18 mouse cellular contexts compared by ENCODE assay signal in genomic region chr3:51348646-51349238, GRCm38 (mm10). TPM values are rescaled to one million over a fixed set of nuclear protein-coding genes. Genes with fewer than 3 reads are reported as not detected.
DNase-seq lines count a peak whose midpoint lies in the region; ATAC-seq and TF ChIP-seq lines count a peak whose summit lies in the region.
"Had no signal": no experiment of that assay in that cellular context is flagged by ENCODE, and none has a peak within 500 bp of the region (broad histone marks: within the 10 kb centered on the region; RNA-seq: fewer than 3 reads in every experiment).

No protein-coding gene starts in this region.

- no peaks in the 10 kb centered on the region for H3K27me3 ChIP-seq in heart, embryonic 13.5 days (replicated peaks)
- H3K27me3 ChIP-seq in intestine, embryonic 16.5 days (replicated peaks; ENCODE audit: control insufficient read depth, insufficient read depth, low read length): no peaks in the 10 kb centered on the region
- H3K27me3 ChIP-seq in hindbrain, postnatal 0 days (ENCODE audit: insufficient read depth, low read length): no peaks in the 10 kb centered on the region
- H3K27me3 ChIP-seq: limb, embryonic 12.5 days had no signal

- no peak for TF ChIP-seq CTCF in hindbrain, postnatal 0 days (IDR thresholded peaks at IDR 0.05; ENCODE audit: low read depth)

- H3K36me3 ChIP-seq in heart, embryonic 13.5 days: no peaks in the 10 kb centered on the region
- H3K36me3 ChIP-seq in intestine, embryonic 16.5 days (ENCODE audit: control insufficient read depth, insufficient read depth, low read length): no peaks in the 10 kb centered on the region
- H3K36me3 ChIP-seq in hindbrain, postnatal 0 days (ENCODE audit: insufficient read depth, low read length): no peaks in the 10 kb centered on the region
- H3K36me3 ChIP-seq: limb, embryonic 12.5 days had no signal

- ATAC-seq in heart, embryonic 13.5 days (ENCODE audit: extremely low read depth, insufficient number of reproducible peaks, low FRiP score, low TSS enrichment): no peak; the same call in 1 of the 2 replicates
- ATAC-seq in intestine, embryonic 16.5 days: peak; percentile 82
- ATAC-seq in hindbrain, postnatal 0 days: no peak

- peaks cover 13% of the 10 kb centered on the region for H3K4me1 ChIP-seq in heart, embryonic 13.5 days
- no peaks in the 10 kb centered on the region for H3K4me1 ChIP-seq in intestine, embryonic 16.5 days (ENCODE audit: control insufficient read depth, insufficient read depth, low read length)
- H3K4me1 ChIP-seq in hindbrain, postnatal 0 days (ENCODE audit: insufficient read depth, low read length): no peaks in the 10 kb centered on the region

- H3K9ac ChIP-seq in heart, embryonic 13.5 days: peak overlapping the region; percentile 45
- no peak overlapping the region for H3K9ac ChIP-seq in intestine, embryonic 16.5 days (ENCODE audit: low read depth, low read length)
- no peak overlapping the region for H3K9ac ChIP-seq in hindbrain, postnatal 0 days (replicated peaks; ENCODE audit: low read length)
- H3K9ac ChIP-seq: hindbrain, embryonic 14.5 days; limb, embryonic 12.5 days had no signal

- DNase-seq in heart, postnatal 25 days (ENCODE audit: low spot score): no peak
- peak; percentile 74 for DNase-seq in ovary, adult 18-20 months (ENCODE audit: low spot score)
- no peak for DNase-seq in ovary, postnatal 14 days (ENCODE audit: low spot score)
- DNase-seq in testis, postnatal 14 days (ENCODE audit: low spot score): peak; percentile 70
- DNase-seq in hindbrain, postnatal 0 days (ENCODE audit: low spot score): no peak
- DNase-seq in kidney, adult 9 months: no peak
- DNase-seq: B cell, adult 2 months; cerebellum, adult 2 months; gastrocnemius, adult 2 months; layer of hippocampus, postnatal 36 days; retina, postnatal 1 day; thymus, postnatal 36 days had no signal

- H3K4me2 ChIP-seq in heart, embryonic 13.5 days: peak overlapping the region; percentile 33
- no peak overlapping the region for H3K4me2 ChIP-seq in intestine, embryonic 16.5 days (ENCODE audit: low read depth, low read length)
- no peak overlapping the region for H3K4me2 ChIP-seq in hindbrain, postnatal 0 days (ENCODE audit: low read depth, low read length)
- H3K4me2 ChIP-seq: hindbrain, embryonic 14.5 days; limb, embryonic 12.5 days had no signal

- intact Hi-C loops in heart, postnatal 25 days (cut with DNase I): no loop called here

- H3K27ac ChIP-seq in heart, embryonic 13.5 days (replicated peaks): peak overlapping the region; percentile 72
- H3K27ac ChIP-seq in intestine, embryonic 16.5 days (ENCODE audit: low read length): no peak overlapping the region
- H3K27ac ChIP-seq in hindbrain, postnatal 0 days: no peak overlapping the region
- H3K27ac ChIP-seq: gastrocnemius, adult 2 months; hindbrain, embryonic 14.5 days; kidney, postnatal 0 days; limb, embryonic 12.5 days; macrophage had no signal

- no peaks in the 10 kb centered on the region for H3K9me3 ChIP-seq in heart, embryonic 13.5 days
- H3K9me3 ChIP-seq in intestine, embryonic 16.5 days (ENCODE audit: control insufficient read depth, low read length): no peaks in the 10 kb centered on the region
- no peaks in the 10 kb centered on the region for H3K9me3 ChIP-seq in hindbrain, postnatal 0 days (ENCODE audit: low read length)
- H3K9me3 ChIP-seq: limb, embryonic 12.5 days had no signal

- WGBS in heart, embryonic 13.5 days: 13% methylated on average over 3 of the region's 3 CpGs
- WGBS in intestine, embryonic 16.5 days: 37% methylated on average over 3 of the region's 3 CpGs
- 54% methylated on average over 3 of the region's 3 CpGs for WGBS in hindbrain, postnatal 0 days

- no peak overlapping the region for H3K4me3 ChIP-seq in heart, embryonic 13.5 days
- no peak overlapping the region for H3K4me3 ChIP-seq in intestine, embryonic 16.5 days (ENCODE audit: low read length)
- no peak overlapping the region for H3K4me3 ChIP-seq in hindbrain, postnatal 0 days (ENCODE audit: low read length)
- H3K4me3 ChIP-seq: gastrocnemius, adult 2 months; limb, embryonic 12.5 days had no signal

RNA-seq across cellular contexts. Expression of gene Elf2, which starts 8.3 kb away (rescaled TPM):
- polyA plus RNA-seq in heart, embryonic 13.5 days (2015; fragmentation: Nextera tagmentation; extraction: Ambion mirVana): 50.7 and 57.8 TPM in 2 replicates
- 10 to 100 TPM; 55.6 to 65.7 TPM for total RNA-seq in heart, postnatal 25 days (2021)
- polyA plus RNA-seq in intestine, embryonic 16.5 days (2015; fragmentation: Nextera tagmentation; extraction: Ambion mirVana): 43.4 and 53.5 TPM in 2 replicates
- total RNA-seq in hindbrain, postnatal 0 days (2014; rRNA removed): 47.8 and 56.2 TPM in 2 replicates
- 31.2 and 32.6 TPM in 2 replicates for polyA plus RNA-seq in hindbrain, postnatal 0 days (2015; fragmentation: Nextera tagmentation; extraction: Ambion mirVana)

RNA-seq across cellular contexts. Expression of gene Mgarp, which starts 47.8 kb away (rescaled TPM):
- 11.7 and 12.2 TPM in 2 replicates for polyA plus RNA-seq in heart, embryonic 13.5 days (2015; fragmentation: Nextera tagmentation; extraction: Ambion mirVana)
- under 1 TPM; 0.23 to 0.31 TPM for total RNA-seq in heart, postnatal 25 days (2021)
- polyA plus RNA-seq in intestine, embryonic 16.5 days (2015; fragmentation: Nextera tagmentation; extraction: Ambion mirVana): 4.0 and 9.6 TPM in 2 replicates
- total RNA-seq in hindbrain, postnatal 0 days (2014; rRNA removed): 2.8 and 3.1 TPM in 2 replicates
- polyA plus RNA-seq in hindbrain, postnatal 0 days (2015; fragmentation: Nextera tagmentation; extraction: Ambion mirVana): 2.1 and 3.2 TPM in 2 replicates
- total RNA-seq: gastrocnemius, adult 2 months; layer of hippocampus, postnatal 36 days had no signal
- polyA plus RNA-seq: macrophage had no signal

Comparison
In these comparisons a context has a peak if more than half of its experiments do, and no peak if none do; other contexts are left out.
1. DNase-seq: peak in ovary, adult 18-20 months (single experiment) and testis, postnatal 14 days (single experiment); none in heart, postnatal 25 days (single experiment), ovary, postnatal 14 days (single experiment), hindbrain, postnatal 0 days (single experiment) and kidney, adult 9 months (single experiment).